Mouse (Mus musculus) erythroblast, embryonic 14.5 days (primary cell): ENCODE results near the gene Mpig6b. TPM values are rescaled to one million over a fixed set of nuclear protein-coding genes. Genes with fewer than 3 reads are reported as not detected.

Experiments
- H3K27me3 ChIP-seq: 2 replicates; pipeline ENCODE4 v1.6.1; 2012; ENCODE audit warnings: inconsistent platforms; ENCODE audit not compliant: control insufficient read depth
- H3K36me3 ChIP-seq: 2 replicates; pipeline ENCODE4 v1.6.1; 2012; ENCODE audit warnings: mild to moderate bottlenecking, inconsistent platforms; ENCODE audit not compliant: control insufficient read depth
- H3K4me1 ChIP-seq: 2 replicates; pipeline ENCODE4 v1.6.1; 2012; ENCODE audit warnings: inconsistent platforms; ENCODE audit not compliant: control insufficient read depth
- H3K4me3 ChIP-seq: replicated peaks from 2 replicates; pipeline ENCODE3; 2012; ENCODE audit warnings: moderate library complexity, mild to moderate bottlenecking, inconsistent platforms
- H3K9me3 ChIP-seq: 2 replicates; pipeline ENCODE4 v1.6.1; 2012; ENCODE audit warnings: low read length, inconsistent platforms, mixed read lengths; ENCODE audit not compliant: control insufficient read depth
- GATA1 ChIP-seq: IDR thresholded peaks from 2 replicates; pipeline ENCODE4 v1.6.1; 2012; ENCODE audit warnings: low read length, inconsistent platforms, mixed read lengths
- TAL1 ChIP-seq: IDR thresholded peaks from 3 replicates; pipeline ENCODE4 v1.6.1; 2012; ENCODE audit warnings: low read length, inconsistent platforms, mixed read lengths
- polyA plus RNA-seq: library from polyadenylated mRNA; stranded (reverse); fragments of >175 nt; gene quantifications from 2 replicates; pipeline ENCODE4 v1.2.3, GENCODE M21; 2012

Mpig6b gene
- polyA plus RNA-seq, 1 experiment = 0.05 TPM

DNA sequence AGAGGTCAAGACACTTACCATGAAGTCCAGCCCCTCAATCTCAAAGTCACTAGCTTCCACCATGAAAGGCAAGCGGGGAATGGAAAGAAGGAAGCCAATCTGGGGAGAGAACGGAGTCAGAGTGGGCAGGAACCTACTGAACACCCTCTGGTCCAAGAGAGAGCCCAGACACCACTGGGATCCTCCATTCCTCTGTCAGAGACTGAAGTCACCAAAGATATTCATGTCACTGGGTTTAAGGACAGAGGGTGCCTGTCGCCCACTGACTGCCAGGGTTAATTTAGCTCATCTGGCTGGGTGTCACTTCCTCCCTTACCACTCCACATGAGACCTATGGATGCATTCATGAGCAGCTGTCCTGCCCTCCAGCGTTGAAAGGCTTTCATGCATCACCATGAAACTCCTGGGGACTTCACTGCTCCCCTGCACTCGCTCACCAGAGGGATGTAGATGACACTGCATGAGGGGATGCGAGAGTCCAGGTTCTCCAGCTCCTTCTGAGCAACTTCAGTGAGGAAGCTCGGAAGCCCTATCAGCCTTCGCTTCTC, 33.6 kb downstream of the Mpig6b start:
- no peak for TF ChIP-seq GATA1
- no peak for TF ChIP-seq TAL1
- Histone ChIP-seq H3K27me3 (no peaks in the 10 kb centered on the region), H3K9me3 (no peaks in the 10 kb centered on the region), H3K36me3 (no peaks in the 10 kb centered on the region; the same call in 1 of the 2 replicates), H3K4me3 (no peak overlapping the region), H3K4me1 (peaks cover 41% of the 10 kb centered on the region)

DNA sequence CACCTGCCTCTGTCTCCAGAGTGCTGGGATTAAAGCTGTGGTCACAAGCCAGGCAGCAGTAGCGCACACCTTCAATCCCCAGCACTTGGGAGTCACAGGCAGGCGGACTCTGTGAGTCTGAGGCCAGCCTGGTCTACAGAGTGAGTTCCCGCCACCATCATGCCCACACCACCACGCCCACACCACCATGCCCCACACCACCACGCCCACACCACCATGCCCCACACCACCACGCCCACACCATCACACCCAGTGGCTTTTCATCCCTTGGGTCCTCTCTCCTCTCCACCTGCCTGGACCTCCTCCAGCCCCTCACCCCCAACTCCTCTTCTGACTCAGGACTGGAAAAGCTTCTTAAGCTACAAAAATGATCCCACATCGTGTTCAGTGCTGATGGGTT, 34.1 kb downstream of the Mpig6b start:
- Histone ChIP-seq H3K9me3 (no peaks in the 10 kb centered on the region), H3K27me3 (no peaks in the 10 kb centered on the region), H3K4me3 (no peak overlapping the region), H3K36me3 (no peaks in the 10 kb centered on the region; the same call in 1 of the 2 replicates), H3K4me1 (peaks cover 44% of the 10 kb centered on the region)
- no peak for TF ChIP-seq GATA1
- no peak for TF ChIP-seq TAL1

DNA sequence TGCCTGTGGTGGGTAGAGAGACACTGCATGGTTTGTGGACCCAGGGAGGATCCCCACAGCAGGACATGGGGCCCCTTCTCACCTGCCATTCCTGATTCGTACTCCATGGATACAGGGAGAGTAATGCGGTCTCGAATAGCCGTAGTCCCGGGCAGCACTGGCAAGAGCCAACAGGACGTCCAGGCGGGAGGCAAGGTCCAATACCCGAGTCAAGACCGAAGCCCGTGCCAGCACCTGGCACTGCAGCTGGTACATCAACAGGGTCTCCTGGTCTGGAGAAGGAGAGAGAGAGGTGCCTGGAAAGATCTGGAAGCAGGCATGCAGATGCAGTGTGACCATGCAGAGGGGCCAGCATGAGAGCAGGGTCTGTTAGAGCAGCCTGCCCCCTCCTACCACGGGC, 34.7 kb downstream of the Mpig6b start:
- TF ChIP-seq TAL1 = no peak
- TF ChIP-seq GATA1 = no peak
- no peaks in the 10 kb centered on the region for H3K27me3 ChIP-seq
- H3K36me3 ChIP-seq = no peaks in the 10 kb centered on the region; the same call in 1 of the 2 replicates
- no peak overlapping the region for H3K4me3 ChIP-seq
- H3K9me3 ChIP-seq = no peaks in the 10 kb centered on the region
- peaks cover 45% of the 10 kb centered on the region for H3K4me1 ChIP-seq

DNA sequence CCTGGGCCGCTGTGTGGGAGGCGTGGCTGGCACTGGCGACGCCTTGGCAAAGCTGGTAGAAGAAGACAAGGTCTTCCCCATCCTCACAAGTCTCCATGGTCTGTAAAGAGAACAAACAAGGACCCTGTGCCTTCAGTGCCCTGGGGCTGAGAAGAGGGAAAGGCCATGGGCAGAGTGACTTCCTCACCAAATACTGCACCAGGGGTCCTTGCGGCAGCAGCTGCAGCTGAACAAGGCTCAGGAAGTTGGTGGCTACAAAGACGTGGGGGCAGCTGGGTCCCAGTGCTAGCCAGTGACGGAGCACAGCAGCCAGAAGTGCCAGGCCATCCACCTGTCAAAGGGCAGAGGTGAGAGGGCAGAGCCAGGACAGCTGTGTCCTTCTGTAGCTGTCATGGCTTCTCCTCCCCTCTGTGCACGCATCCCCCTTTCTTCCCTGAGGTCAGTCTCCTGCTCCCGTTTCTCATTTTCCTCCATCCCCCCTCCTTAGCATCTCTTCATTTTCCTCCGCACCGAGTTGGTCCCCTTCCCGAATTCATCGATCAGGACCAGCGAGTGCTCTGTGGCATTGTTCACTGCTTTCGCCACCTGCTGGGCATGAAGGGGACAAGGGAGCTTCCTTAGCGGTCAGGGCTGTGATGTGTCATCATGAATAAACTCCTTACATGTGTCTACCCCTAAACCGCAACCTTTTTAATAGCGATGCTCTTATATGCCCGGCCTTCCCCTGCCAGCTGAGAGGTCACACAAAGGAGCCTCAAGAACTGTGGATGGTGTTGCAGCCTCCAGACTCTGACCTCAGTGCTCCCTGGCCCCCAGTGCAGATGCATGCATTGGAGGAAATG, 36.1 kb downstream of the Mpig6b start:
- H3K4me3 ChIP-seq = no peak overlapping the region
- TF ChIP-seq TAL1 (no peak), GATA1 (no peak)
- no peaks in the 10 kb centered on the region for H3K9me3 ChIP-seq
- no peaks in the 10 kb centered on the region; the same call in 1 of the 2 replicates for H3K36me3 ChIP-seq
- H3K4me1 ChIP-seq = peaks cover 50% of the 10 kb centered on the region
- H3K27me3 ChIP-seq = no peaks in the 10 kb centered on the region

DNA sequence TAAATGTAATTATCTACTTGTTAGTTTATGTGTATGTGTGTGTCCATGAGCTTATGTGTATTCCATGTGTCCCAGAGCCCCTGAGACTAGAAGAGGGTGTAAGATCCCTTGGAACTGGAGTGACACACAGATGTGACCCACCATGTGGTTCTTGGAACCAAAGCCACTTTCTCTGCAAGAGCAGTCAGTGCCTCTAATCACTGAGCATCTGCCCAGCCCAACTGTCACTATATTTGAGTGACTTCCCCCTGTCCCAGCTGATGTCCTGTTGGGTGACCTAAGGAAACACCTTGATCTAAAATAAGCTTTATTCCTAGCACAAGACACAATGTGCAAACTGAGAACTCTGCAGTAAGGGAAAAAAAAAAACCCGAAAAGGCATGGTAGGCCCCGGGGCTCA, 37.7 kb downstream of the Mpig6b start:
- Histone ChIP-seq H3K27me3 (peaks cover 2% of the 10 kb centered on the region; the same call in 1 of the 2 replicates), H3K4me1 (peaks cover 56% of the 10 kb centered on the region), H3K9me3 (no peaks in the 10 kb centered on the region), H3K36me3 (no peaks in the 10 kb centered on the region; the same call in 1 of the 2 replicates), H3K4me3 (no peak overlapping the region)
- TF ChIP-seq GATA1 (no peak), TAL1 (no peak)

DNA sequence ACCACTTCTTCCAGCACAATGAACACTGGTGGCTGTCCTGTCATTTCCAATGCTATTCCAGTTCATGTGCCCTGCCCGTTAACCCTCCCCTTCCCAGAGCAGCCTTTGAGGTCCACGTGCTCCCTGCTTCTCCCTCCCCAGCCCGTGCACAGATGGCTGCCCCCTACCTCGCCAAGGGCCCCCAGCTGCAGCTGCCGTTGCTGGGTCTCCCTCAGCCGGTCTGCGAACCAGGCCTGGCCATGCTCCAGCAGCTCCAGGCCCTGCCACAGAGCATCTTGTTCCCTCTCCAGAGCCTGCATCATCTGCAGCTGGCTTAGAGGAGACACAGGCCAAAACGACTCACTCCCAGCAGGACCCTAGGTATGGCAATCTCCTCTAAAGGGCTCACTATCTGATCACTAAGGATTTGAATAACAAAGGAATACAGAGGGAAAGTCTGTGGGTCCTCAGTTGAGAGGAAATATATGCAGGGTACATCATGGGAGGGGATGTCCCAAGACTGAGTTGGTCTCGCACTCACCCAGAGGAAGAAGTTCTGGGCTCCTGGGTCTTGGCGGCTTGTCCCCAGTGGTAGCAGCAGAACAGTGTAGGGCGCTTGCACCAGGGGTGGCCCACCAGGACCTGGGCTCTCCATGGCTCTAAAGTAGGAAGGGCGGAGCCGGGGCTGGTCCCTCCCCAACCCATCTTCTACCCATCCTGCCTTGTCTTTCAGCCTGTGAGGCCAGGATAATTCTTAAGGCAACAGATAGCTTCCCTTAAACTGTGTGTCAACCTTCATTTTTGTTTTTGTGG, 38.5 kb downstream of the Mpig6b start, which contains the start of gene Sapcd1:
Sapcd1 (minus strand) TSS at position 740 of the 792 bp plus-strand sequence.
- TF ChIP-seq GATA1 = no peak
- TF ChIP-seq TAL1 = no peak
- H3K36me3 ChIP-seq = no peaks in the 10 kb centered on the region; the same call in 1 of the 2 replicates
- peaks cover 60% of the 10 kb centered on the region for H3K4me1 ChIP-seq
- H3K27me3 ChIP-seq = peaks cover 2% of the 10 kb centered on the region; the same call in 1 of the 2 replicates
- no peak within 1 kb of the TSS for H3K4me3 ChIP-seq
- no peaks in the 10 kb centered on the region for H3K9me3 ChIP-seq

DNA sequence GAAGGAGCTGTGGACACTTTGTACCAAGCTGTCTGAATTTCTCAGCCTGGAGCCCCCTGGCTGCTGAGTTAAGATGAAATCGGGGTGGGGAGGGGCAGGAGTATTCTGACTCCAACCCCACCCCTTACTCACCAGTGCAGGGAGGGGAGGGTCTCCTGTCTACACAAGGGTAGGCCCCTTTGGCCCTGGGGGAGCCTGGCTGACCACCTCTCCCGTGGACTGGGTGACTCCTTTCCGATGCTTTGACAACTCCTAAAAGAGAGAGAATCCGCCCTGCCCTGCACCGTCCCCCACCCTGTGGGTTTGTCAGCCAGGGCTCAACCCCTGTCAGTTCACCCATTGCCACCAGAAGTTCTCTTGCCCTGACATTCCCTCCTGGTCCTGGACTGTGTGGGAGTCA, 39.8 kb downstream of the Mpig6b start:
- Histone ChIP-seq H3K4me1 (peaks cover 60% of the 10 kb centered on the region), H3K27me3 (peaks cover 2% of the 10 kb centered on the region; the same call in 1 of the 2 replicates), H3K36me3 (no peaks in the 10 kb centered on the region; the same call in 1 of the 2 replicates), H3K4me3 (no peak overlapping the region), H3K9me3 (no peaks in the 10 kb centered on the region)
- no peak for TF ChIP-seq GATA1
- TF ChIP-seq TAL1 = no peak

DNA sequence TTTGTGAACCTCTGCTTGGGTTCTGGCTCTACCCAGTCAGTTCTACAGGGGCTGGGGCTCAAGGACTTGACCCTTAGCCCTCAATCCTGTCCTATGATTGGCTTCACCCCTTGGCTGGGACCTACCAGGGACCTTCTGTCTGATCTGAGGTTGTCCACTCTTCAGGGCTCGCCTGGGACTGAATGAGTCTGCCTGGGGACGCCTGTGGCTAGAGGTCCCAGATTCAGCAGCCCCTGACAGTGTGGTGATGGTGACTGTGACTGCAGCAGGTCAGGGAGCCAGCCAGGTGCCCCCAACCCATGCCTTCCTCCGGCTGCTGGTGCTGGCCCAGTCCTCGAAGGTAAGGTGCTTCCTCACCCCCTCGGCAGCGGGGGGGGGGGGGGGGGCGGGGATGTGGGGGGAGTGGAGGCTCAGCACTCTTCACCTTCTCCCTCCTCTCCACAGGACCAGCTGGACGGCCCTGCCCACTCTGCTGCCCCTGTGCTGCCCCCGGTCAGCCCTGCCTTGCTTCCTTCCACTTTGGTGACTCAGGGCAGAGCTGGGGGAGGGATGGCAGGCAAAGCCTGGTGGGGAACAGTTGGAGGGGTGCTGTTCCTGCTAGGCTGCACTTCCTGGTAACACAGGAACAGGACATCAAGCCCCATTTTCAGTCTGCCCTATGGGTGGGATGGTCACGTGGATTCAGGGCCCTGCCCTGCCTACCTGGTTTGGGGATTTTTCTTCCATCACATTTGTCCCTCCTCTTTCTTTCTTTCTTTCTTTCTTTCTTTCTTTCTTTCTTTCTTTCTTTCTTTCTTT, 41.1 kb downstream of the Mpig6b start:
- H3K9me3 ChIP-seq = no peaks in the 10 kb centered on the region
- TF ChIP-seq TAL1 = no peak
- TF ChIP-seq GATA1 = no peak
- H3K36me3 ChIP-seq = no peaks in the 10 kb centered on the region
- H3K4me1 ChIP-seq = peaks cover 63% of the 10 kb centered on the region
- no peak overlapping the region for H3K4me3 ChIP-seq
- peaks cover 2% of the 10 kb centered on the region; the same call in 1 of the 2 replicates for H3K27me3 ChIP-seq
